Mouse (Mus musculus) myocyte (in vitro differentiated cells): Measurements from ENCODE around the gene Gm10842. TPM values are rescaled to one million over a fixed set of nuclear protein-coding genes. Genes with fewer than 3 reads are reported as not detected.

Source experiments
- H3K27me3 ChIP-seq: one replicate; pipeline ENCODE4 v1.6.1; 2011; ENCODE audit not compliant: control insufficient read depth, insufficient read depth, insufficient read length
- H3K36me3 ChIP-seq: one replicate; pipeline ENCODE4 v1.6.1; 2011; ENCODE audit not compliant: control insufficient read depth, insufficient read depth
- H3K4me2 ChIP-seq: one replicate; pipeline ENCODE4 v1.6.1; 2011; ENCODE audit warnings: low read depth, control low read depth
- H3K4me3 ChIP-seq: one replicate; pipeline ENCODE4 v1.5.1; 2011; ENCODE audit warnings: mild to moderate bottlenecking, control low read depth, moderate library complexity
- H3K79me2 ChIP-seq: one replicate; pipeline ENCODE4 v1.6.1; 2011; ENCODE audit not compliant: control insufficient read depth, insufficient read depth
- H3ac ChIP-seq: one replicate; pipeline ENCODE4 v1.6.1; 2011; ENCODE audit not compliant: control insufficient read depth, insufficient read length
- CEBPB ChIP-seq: IDR thresholded peaks from 2 replicates; pipeline ENCODE4 v1.6.1; 2011; ENCODE audit warnings: mild to moderate bottlenecking, moderate library complexity; ENCODE audit not compliant: poor library complexity, insufficient read depth, severe bottlenecking
- E2F4 ChIP-seq: IDR thresholded peaks from one replicate; pipeline ENCODE4 v1.6.1; 2011; ENCODE audit warnings: mild to moderate bottlenecking, control low read depth, moderate library complexity; ENCODE audit not compliant: insufficient read depth
- MAX ChIP-seq: IDR thresholded peaks from one replicate; pipeline ENCODE4 v1.6.1; 2011; ENCODE audit warnings: low read depth, mild to moderate bottlenecking, control low read depth
- MYOD1 ChIP-seq, 3 experiments: IDR thresholded peaks; one replicate each; pipeline ENCODE4 v1.6.1; 2011; ENCODE audit warnings: control low read depth in 2 of 3, low read depth in 2 of 3, mild to moderate bottlenecking in 2 of 3, moderate library complexity in 1 of 3; ENCODE audit not compliant: insufficient read length in 2 of 3, control insufficient read depth in 1 of 3
- MYOG ChIP-seq, 3 experiments: IDR thresholded peaks; one replicate each; pipeline ENCODE4 v1.6.1; 2011; ENCODE audit warnings: control low read depth in 2 of 3, low read depth in 2 of 3, mild to moderate bottlenecking in 2 of 3; ENCODE audit not compliant: insufficient read length in 2 of 3, control insufficient read depth in 1 of 3, insufficient read depth in 1 of 3
- POLR2A ChIP-seq: IDR thresholded peaks from one replicate; pipeline ENCODE4 v1.6.1; 2011; ENCODE audit warnings: low read depth, mild to moderate bottlenecking, control low read depth, moderate library complexity; ENCODE audit not compliant: insufficient read length
- POLR2AphosphoS2 ChIP-seq: IDR thresholded peaks from one replicate; pipeline ENCODE4 v1.6.1; 2011; ENCODE audit warnings: low read depth, control low read depth; ENCODE audit not compliant: insufficient read length
- REST ChIP-seq: IDR thresholded peaks from one replicate; pipeline ENCODE4 v1.6.1; 2011; ENCODE audit warnings: mild to moderate bottlenecking, control low read depth, moderate library complexity; ENCODE audit not compliant: insufficient read depth, insufficient read length
- SRF ChIP-seq: IDR thresholded peaks from one replicate; pipeline ENCODE4 v1.6.1; 2011; ENCODE audit warnings: low read depth; ENCODE audit not compliant: control insufficient read depth, insufficient read length
- TCF12 ChIP-seq: IDR thresholded peaks from one replicate; pipeline ENCODE4 v1.6.1; 2011; ENCODE audit warnings: mild to moderate bottlenecking, control low read depth; ENCODE audit not compliant: poor library complexity, insufficient read depth, severe bottlenecking
- TCF3 ChIP-seq: IDR thresholded peaks from one replicate; pipeline ENCODE4 v1.6.1; 2011; ENCODE audit warnings: low read depth, control low read depth; ENCODE audit not compliant: insufficient read length
- USF1 ChIP-seq: IDR thresholded peaks from one replicate; pipeline ENCODE4 v1.6.1; 2011; ENCODE audit warnings: low read depth, mild to moderate bottlenecking, control low read depth, moderate library complexity
- polyA plus RNA-seq: library from polyadenylated mRNA; unstranded; fragments of >200 nt; fragmentation: generic; extraction: Trizol; gene quantifications from one replicate; pipeline ENCODE4 v1.2.1, GENCODE M21; 2012; ENCODE audit warnings: missing spikeins

The Gm10842 gene
- polyA plus RNA-seq, 1 experiment = not detected

- peaks cover 40% of the 10 kb centered on the region for H3K36me3 ChIP-seq
- TF ChIP-seq E2F4 (no peak), POLR2A (no peak), MYOG (IDR thresholded peaks at IDR 0.05; ENCODE audit: control insufficient read depth in 1 of 3, insufficient read depth in 1 of 3, insufficient read length in 2 of 3, low read depth in 2 of 3) (no peak), POLR2AphosphoS2 (no peak), USF1 (no peak), MYOD1 (IDR thresholded peaks at IDR 0.05; ENCODE audit: control insufficient read depth in 1 of 3, insufficient read length in 2 of 3, low read depth in 2 of 3) (no peak), REST (no peak), SRF (no peak), TCF12 (no peak), CEBPB (no peak), MAX (no peak), TCF3 (no peak)
- no peak overlapping the region for H3K4me2 ChIP-seq
- H3K4me3 ChIP-seq = no peak overlapping the region
- H3K27me3 ChIP-seq = no peaks in the 10 kb centered on the region
- no peak overlapping the region for H3ac ChIP-seq
- peaks cover 76% of the 10 kb centered on the region for H3K79me2 ChIP-seq
These were observed 38.0 kb downstream of the Gm10842 start for GRCm38 (mm10) chr11:105184678-105185077.

GRCm38 (mm10) chr11:105192186-105192585, 45.5 kb downstream of the Gm10842 start:
- TF ChIP-seq POLR2AphosphoS2 (no peak), REST (no peak), TCF12 (no peak), POLR2A (no peak), MYOG (IDR thresholded peaks at IDR 0.05; ENCODE audit: control insufficient read depth in 1 of 3, insufficient read depth in 1 of 3, insufficient read length in 2 of 3, low read depth in 2 of 3) (no peak), SRF (no peak), MYOD1 (IDR thresholded peaks at IDR 0.05; ENCODE audit: control insufficient read depth in 1 of 3, insufficient read length in 2 of 3, low read depth in 2 of 3) (no peak), TCF3 (no peak)
- Histone ChIP-seq H3K4me3 (no peak overlapping the region), H3ac (no peak overlapping the region), H3K36me3 (peaks cover 21% of the 10 kb centered on the region), H3K4me2 (no peak overlapping the region), H3K27me3 (no peaks in the 10 kb centered on the region), H3K79me2 (peaks cover 98% of the 10 kb centered on the region)

Other genes with a start within 250 kb of the Gm10842 start
- not detected for gene Efcab3, start 83.3 kb upstream of the Gm10842 start, polyA plus RNA-seq
- 15.5 TPM for gene Mettl2, start 20.5 kb upstream of the Gm10842 start, polyA plus RNA-seq
- 26.8 TPM for gene Tlk2, start 31.9 kb downstream of the Gm10842 start, polyA plus RNA-seq
- gene Mrc2, start 145.8 kb downstream of the Gm10842 start, polyA plus RNA-seq = 47.7 TPM